Mouse (Mus musculus) midbrain, embryonic 11.5 days (tissue): ENCODE results near the gene G430095P16Rik. TPM values are rescaled to one million over a fixed set of nuclear protein-coding genes. Genes with fewer than 3 reads are reported as not detected.

Experiments
- ATAC-seq: fragments of 200-750 bp; cut with Nextera tagmentation; 2 replicates; pipeline ENCODE4 v1.8.0; 2017; ENCODE audit warnings: moderate TSS enrichment, moderate library complexity; ENCODE audit not compliant: low FRiP score
- DNase-seq: peaks from one replicate; pipeline ENCODE4 v3.0.0; 2015; ENCODE audit warnings: low spot score; ENCODE audit errors: missing footprints
- H3K27ac ChIP-seq: fragments of 300-500 bp; sonication (generic); 2 replicates; pipeline ENCODE4 v1.5.1; 2014; ENCODE audit warnings: low read depth, low read length
- H3K27me3 ChIP-seq: fragments of 300-500 bp; sonication (generic); 2 replicates; pipeline ENCODE4 v1.6.1; 2014; ENCODE audit warnings: mild to moderate bottlenecking, low read length, moderate library complexity, mixed read lengths; ENCODE audit not compliant: control insufficient read depth, insufficient read depth
- H3K36me3 ChIP-seq: fragments of 300-500 bp; sonication (generic); 2 replicates; pipeline ENCODE4 v1.6.1; 2014; ENCODE audit warnings: mild to moderate bottlenecking, low read length, moderate library complexity, mixed read lengths; ENCODE audit not compliant: control insufficient read depth, insufficient read depth
- H3K4me1 ChIP-seq: fragments of 300-500 bp; sonication (generic); 2 replicates; pipeline ENCODE4 v1.6.1; 2014; ENCODE audit warnings: low read length; ENCODE audit not compliant: control insufficient read depth, insufficient read depth
- H3K4me2 ChIP-seq: fragments of 300-500 bp; sonication (generic); 2 replicates; pipeline ENCODE4 v1.6.1; 2014; ENCODE audit warnings: mild to moderate bottlenecking, moderate library complexity
- H3K4me3 ChIP-seq: fragments of 300-500 bp; sonication (generic); 2 replicates; pipeline ENCODE4 v1.5.1; 2014; ENCODE audit warnings: low read depth, low read length
- H3K9ac ChIP-seq: fragments of 300-500 bp; sonication (generic); 2 replicates; pipeline ENCODE4 v1.6.1; 2014; ENCODE audit warnings: low read length
- H3K9me3 ChIP-seq: fragments of 300-500 bp; sonication (generic); 2 replicates; pipeline ENCODE4 v1.6.1; 2016; ENCODE audit warnings: low read length; ENCODE audit not compliant: control insufficient read depth
- WGBS: fragments of 180-500 bp; shearing (Covaris S2); extraction: QIAGEN DNeasy Blood & Tissue Kit; methylation state at CpG from one replicate; pipeline ENCODE4 v1.1.7; 2014; 5-methylcytosine and 5-hydroxymethylcytosine counted together
- polyA plus RNA-seq: library from polyadenylated mRNA; unstranded; fragments of >200 nt; fragmentation: Nextera tagmentation; extraction: Ambion mirVana; gene quantifications from 2 replicates; pipeline ENCODE4 v1.2.1, GENCODE M21; 2014

G430095P16Rik gene
- polyA plus RNA-seq, 1 experiment from 2014 or later, result 1.9 TPM

- peaks cover 78% of the 10 kb centered on the region for H3K27me3 ChIP-seq
- H3K36me3 ChIP-seq, result no peaks in the 10 kb centered on the region
- no peak overlapping the region for H3K9ac ChIP-seq
- H3K4me3 ChIP-seq, result no peak overlapping the region
- ATAC-seq (no peak), DNase-seq (no peak)
- no peaks in the 10 kb centered on the region for H3K9me3 ChIP-seq
- 90% methylated on average over 3 of the region's 3 CpGs for WGBS
- no peak overlapping the region for H3K4me2 ChIP-seq
- no peak overlapping the region for H3K27ac ChIP-seq
- H3K4me1 ChIP-seq, result no peaks in the 10 kb centered on the region
Measured at GRCm38 (mm10) chr8:84758308-84758707, 35.5 kb downstream of the G430095P16Rik start.

- no peak for ATAC-seq
- Histone ChIP-seq H3K27ac (no peak overlapping the region), H3K4me2 (no peak overlapping the region), H3K9ac (no peak overlapping the region), H3K4me1 (no peaks in the 10 kb centered on the region), H3K4me3 (no peak overlapping the region), H3K36me3 (no peaks in the 10 kb centered on the region), H3K27me3 (peaks cover 78% of the 10 kb centered on the region), H3K9me3 (no peaks in the 10 kb centered on the region)
- 61% methylated on average over 7 of the region's 7 CpGs for WGBS
- no peak for DNase-seq
Measured at GRCm38 (mm10) chr8:84759126-84759525, 36.3 kb downstream of the G430095P16Rik start.

GRCm38 (mm10) chr8:84759718-84760117, 36.9 kb downstream of the G430095P16Rik start:
- Histone ChIP-seq H3K4me3 (no peak overlapping the region), H3K4me2 (no peak overlapping the region), H3K4me1 (no peaks in the 10 kb centered on the region), H3K9ac (no peak overlapping the region), H3K27ac (no peak overlapping the region), H3K27me3 (peaks cover 78% of the 10 kb centered on the region), H3K36me3 (no peaks in the 10 kb centered on the region), H3K9me3 (no peaks in the 10 kb centered on the region)
- ATAC-seq, result no peak
- 88% methylated on average over 10 of the region's 10 CpGs for WGBS
- DNase-seq, result no peak

GRCm38 (mm10) chr8:84760405-84760805, 37.6 kb downstream of the G430095P16Rik start:
- H3K4me3 ChIP-seq, result no peak overlapping the region
- no peaks in the 10 kb centered on the region for H3K9me3 ChIP-seq
- no peak for DNase-seq
- 47% methylated on average over 7 of the region's 7 CpGs for WGBS
- peaks cover 4% of the 10 kb centered on the region for H3K4me1 ChIP-seq
- H3K27me3 ChIP-seq, result peaks cover 81% of the 10 kb centered on the region
- H3K9ac ChIP-seq, result no peak overlapping the region
- no peak for ATAC-seq
- no peak overlapping the region for H3K4me2 ChIP-seq
- no peaks in the 10 kb centered on the region for H3K36me3 ChIP-seq
- H3K27ac ChIP-seq, result no peak overlapping the region

GRCm38 (mm10) chr8:84760901-84761300, 38.1 kb downstream of the G430095P16Rik start:
- 37% methylated on average over 2 of the region's 2 CpGs for WGBS
- H3K4me1 ChIP-seq, result peaks cover 9% of the 10 kb centered on the region
- no peak for DNase-seq
- no peak overlapping the region for H3K4me2 ChIP-seq
- H3K4me3 ChIP-seq, result no peak overlapping the region
- peaks cover 81% of the 10 kb centered on the region for H3K27me3 ChIP-seq
- H3K36me3 ChIP-seq, result no peaks in the 10 kb centered on the region
- no peak overlapping the region for H3K9ac ChIP-seq
- H3K9me3 ChIP-seq, result no peaks in the 10 kb centered on the region
- H3K27ac ChIP-seq, result no peak overlapping the region
- ATAC-seq, result no peak

GRCm38 (mm10) chr8:84764100-84764499, 41.3 kb downstream of the G430095P16Rik start:
- ATAC-seq, result no peak
- Histone ChIP-seq H3K4me3 (no peak overlapping the region), H3K27ac (no peak overlapping the region), H3K9ac (no peak overlapping the region), H3K9me3 (no peaks in the 10 kb centered on the region), H3K4me1 (peaks cover 12% of the 10 kb centered on the region), H3K36me3 (no peaks in the 10 kb centered on the region), H3K4me2 (no peak overlapping the region), H3K27me3 (peaks cover 83% of the 10 kb centered on the region)
- WGBS, result 65% methylated on average over 4 of the region's 4 CpGs
- no peak for DNase-seq

GRCm38 (mm10) chr8:84764870-84765495, 42.2 kb downstream of the G430095P16Rik start:
- Histone ChIP-seq H3K4me2 (no peak overlapping the region), H3K4me1 (peaks cover 12% of the 10 kb centered on the region), H3K9me3 (no peaks in the 10 kb centered on the region), H3K36me3 (no peaks in the 10 kb centered on the region), H3K9ac (no peak overlapping the region), H3K27ac (no peak overlapping the region), H3K4me3 (no peak overlapping the region), H3K27me3 (peaks cover 84% of the 10 kb centered on the region)
- 70% methylated on average over 17 of the region's 17 CpGs for WGBS
- no peak for ATAC-seq
- DNase-seq, result no peak

GRCm38 (mm10) chr8:84765629-84766028, 42.8 kb downstream of the G430095P16Rik start:
- ATAC-seq (no peak), DNase-seq (no peak)
- no peaks in the 10 kb centered on the region for H3K9me3 ChIP-seq
- WGBS, result 10% methylated on average over 10 of the region's 10 CpGs
- H3K27me3 ChIP-seq, result peaks cover 87% of the 10 kb centered on the region
- peaks cover 12% of the 10 kb centered on the region for H3K4me1 ChIP-seq
- no peak overlapping the region for H3K4me2 ChIP-seq
- H3K36me3 ChIP-seq, result no peaks in the 10 kb centered on the region
- H3K27ac ChIP-seq, result no peak overlapping the region
- H3K4me3 ChIP-seq, result no peak overlapping the region
- H3K9ac ChIP-seq, result no peak overlapping the region

GRCm38 (mm10) chr8:84766422-84766821, 43.6 kb downstream of the G430095P16Rik start:
- Histone ChIP-seq H3K9me3 (no peaks in the 10 kb centered on the region), H3K4me3 (no peak overlapping the region), H3K27ac (no peak overlapping the region), H3K27me3 (peaks cover 89% of the 10 kb centered on the region), H3K4me1 (peaks cover 12% of the 10 kb centered on the region), H3K4me2 (no peak overlapping the region), H3K36me3 (no peaks in the 10 kb centered on the region), H3K9ac (no peak overlapping the region)
- ATAC-seq (no peak), DNase-seq (no peak)
- 54% methylated on average over 9 of the region's 9 CpGs for WGBS
